Mouse (Mus musculus) limb, embryonic 11.5 days (tissue): ENCODE measurements around the gene Crtc1. TPM values are rescaled to one million over a fixed set of nuclear protein-coding genes. Genes with fewer than 3 reads are reported as not detected.

Source experiments
- ATAC-seq: fragments of 200-750 bp; cut with Nextera tagmentation; 2 replicates; pipeline ENCODE4 v1.8.0; 2017; ENCODE audit warnings: low read depth; ENCODE audit not compliant: insufficient number of reproducible peaks, low FRiP score, low TSS enrichment
- DNase-seq: peaks from one replicate; pipeline ENCODE4 v3.0.0-alpha.2; 2015; ENCODE audit warnings: low spot score
- H3K27ac ChIP-seq: fragments of 300-500 bp; sonication (generic); replicated peaks from 2 replicates; pipeline ENCODE4 v1.5.1; 2014; ENCODE audit warnings: low read depth, mild to moderate bottlenecking, low read length
- H3K27me3 ChIP-seq: fragments of 300-500 bp; sonication (generic); 2 replicates; pipeline ENCODE4 v1.6.1; 2014; ENCODE audit warnings: mild to moderate bottlenecking, low read length, mixed read lengths; ENCODE audit not compliant: control insufficient read depth, insufficient read depth
- H3K36me3 ChIP-seq: fragments of 300-500 bp; sonication (generic); 2 replicates; pipeline ENCODE4 v1.6.1; 2014; ENCODE audit warnings: mild to moderate bottlenecking, low read length, moderate library complexity, mixed read lengths; ENCODE audit not compliant: control insufficient read depth, insufficient read depth
- H3K4me1 ChIP-seq: fragments of 300-500 bp; sonication (generic); 2 replicates; pipeline ENCODE4 v1.6.1; 2014; ENCODE audit warnings: low read length, mixed read lengths; ENCODE audit not compliant: control insufficient read depth, insufficient read depth
- H3K4me2 ChIP-seq: fragments of 300-500 bp; sonication (generic); 2 replicates; pipeline ENCODE4 v1.6.1; 2014; ENCODE audit warnings: low read depth, mild to moderate bottlenecking, moderate library complexity; ENCODE audit not compliant: severe bottlenecking
- H3K4me3 ChIP-seq: fragments of 300-500 bp; sonication (generic); 2 replicates; pipeline ENCODE4 v1.5.1; 2014; ENCODE audit warnings: low read depth, low read length
- H3K9ac ChIP-seq: fragments of 300-500 bp; sonication (generic); 2 replicates; pipeline ENCODE4 v1.6.1; 2014; ENCODE audit warnings: mild to moderate bottlenecking, low read length
- H3K9me3 ChIP-seq: fragments of 300-500 bp; sonication (generic); 2 replicates; pipeline ENCODE4 v1.6.1; 2016; ENCODE audit warnings: low read length; ENCODE audit not compliant: control insufficient read depth
- WGBS: fragments of 180-500 bp; shearing (Covaris S2); extraction: QIAGEN DNeasy Blood & Tissue Kit; methylation state at CpG from one replicate; pipeline ENCODE4 v1.1.7; 2014; 5-methylcytosine and 5-hydroxymethylcytosine counted together
- polyA plus RNA-seq: library from polyadenylated mRNA; unstranded; fragments of >200 nt; fragmentation: Nextera tagmentation; extraction: Ambion mirVana; gene quantifications from 2 replicates; pipeline ENCODE4 v1.2.1, GENCODE M21; 2014

Gene Crtc1
- polyA plus RNA-seq, 1 experiment from 2014 or later: 16.6 TPM

- Histone ChIP-seq H3K27me3 (no peaks in the 10 kb centered on the region), H3K27ac (no peak overlapping the region), H3K4me1 (peaks cover 23% of the 10 kb centered on the region), H3K4me3 (peak overlapping the region; percentile 95), H3K9ac (peak overlapping the region; percentile 98), H3K9me3 (no peaks in the 10 kb centered on the region), H3K4me2 (peak overlapping the region; percentile 100), H3K36me3 (peaks cover 6% of the 10 kb centered on the region; the same call in 1 of the 2 replicates)
- no peak for DNase-seq
- ATAC-seq: no peak
- WGBS: 24% methylated on average over 3 of the region's 3 CpGs
These were observed 87.4 kb downstream of the Crtc1 start for GRCm38 (mm10) chr8:70352000-70352384.

DNA sequence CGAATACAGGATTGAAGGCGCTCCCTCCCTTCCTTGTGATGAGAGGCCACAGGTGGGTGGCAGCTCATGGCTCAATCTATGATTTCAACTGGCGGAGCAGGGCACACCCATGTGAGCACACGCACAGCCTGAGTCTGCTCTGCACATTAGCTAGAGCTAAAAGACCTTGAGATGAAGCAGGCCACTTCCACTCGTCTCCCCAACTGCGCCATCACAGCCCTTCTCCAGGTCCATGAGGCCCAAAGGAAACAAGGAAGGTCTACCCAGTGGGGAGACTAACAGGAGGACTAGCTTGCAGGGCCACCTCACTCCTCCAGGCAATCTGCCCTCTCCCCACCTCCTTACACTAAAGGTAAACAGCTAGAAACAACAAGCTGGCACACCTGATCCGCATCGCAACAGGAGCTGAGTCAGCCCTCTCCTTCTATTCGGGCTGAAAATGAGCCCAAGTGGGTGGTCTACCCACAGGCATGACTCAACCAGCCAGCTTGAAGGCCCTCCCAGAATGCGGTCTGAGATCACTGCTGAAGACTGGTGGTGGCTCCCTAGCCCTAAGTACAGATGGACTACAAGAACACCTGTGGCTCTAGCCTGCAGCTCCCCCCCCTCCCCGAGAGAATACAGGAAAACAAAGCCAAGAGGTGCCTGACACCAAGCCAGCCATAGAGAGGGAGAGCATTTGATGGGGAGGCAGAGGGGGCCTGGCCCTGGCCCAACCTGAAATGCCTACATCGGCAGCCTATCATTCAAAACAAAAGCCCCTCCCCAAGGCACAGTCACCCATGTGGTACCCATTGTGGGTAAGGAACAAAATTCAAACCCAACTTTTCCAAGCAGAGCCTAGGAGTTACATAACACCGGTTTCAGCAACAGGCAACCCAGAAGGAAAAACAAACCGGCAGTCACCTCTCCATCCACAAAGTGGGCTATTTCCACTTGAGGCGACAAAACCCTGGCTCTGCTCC lies 88.1 kb downstream of the Crtc1 start:
- H3K4me3 ChIP-seq: peak overlapping the region; percentile 95
- WGBS: 59% methylated on average over 15 of the region's 15 CpGs
- no peak for ATAC-seq
- no peaks in the 10 kb centered on the region for H3K27me3 ChIP-seq
- H3K9me3 ChIP-seq: no peaks in the 10 kb centered on the region
- H3K27ac ChIP-seq: no peak overlapping the region
- peaks cover 6% of the 10 kb centered on the region; the same call in 1 of the 2 replicates for H3K36me3 ChIP-seq
- H3K4me1 ChIP-seq: peaks cover 23% of the 10 kb centered on the region
- no peak for DNase-seq
- peak overlapping the region; percentile 100 for H3K4me2 ChIP-seq
- H3K9ac ChIP-seq: peak overlapping the region; percentile 98

- Histone ChIP-seq H3K9me3 (no peaks in the 10 kb centered on the region), H3K36me3 (peaks cover 19% of the 10 kb centered on the region), H3K27ac (no peak overlapping the region), H3K9ac (no peak overlapping the region), H3K4me2 (no peak overlapping the region), H3K27me3 (no peaks in the 10 kb centered on the region), H3K4me1 (peaks cover 39% of the 10 kb centered on the region), H3K4me3 (no peak overlapping the region)
- DNase-seq (no peak), ATAC-seq (no peak)
- WGBS: 75% methylated on average over 1 of the region's 1 CpGs
These were observed 91.4 kb downstream of the Crtc1 start for GRCm38 (mm10) chr8:70347860-70348420.

- Histone ChIP-seq H3K27ac (no peak overlapping the region), H3K36me3 (peaks cover 19% of the 10 kb centered on the region), H3K4me3 (no peak overlapping the region), H3K4me2 (no peak overlapping the region), H3K4me1 (peaks cover 44% of the 10 kb centered on the region), H3K27me3 (no peaks in the 10 kb centered on the region), H3K9me3 (no peaks in the 10 kb centered on the region), H3K9ac (no peak overlapping the region)
- DNase-seq (no peak), ATAC-seq (no peak)
- 90% methylated on average over 4 of the region's 4 CpGs for WGBS
These were observed 91.9 kb downstream of the Crtc1 start for GRCm38 (mm10) chr8:70347443-70347842.

- Histone ChIP-seq H3K27ac (no peak overlapping the region), H3K9ac (0 out of 2 replicates have a peak overlapping the region, but pooled peaks have one; percentile 37), H3K27me3 (no peaks in the 10 kb centered on the region), H3K9me3 (no peaks in the 10 kb centered on the region), H3K4me3 (no peak overlapping the region), H3K36me3 (peaks cover 27% of the 10 kb centered on the region), H3K4me2 (no peak overlapping the region), H3K4me1 (peaks cover 22% of the 10 kb centered on the region)
- no peak for ATAC-seq
- 88% methylated on average over 2 of the region's 2 CpGs for WGBS
- no peak for DNase-seq
These were observed 95.1 kb downstream of the Crtc1 start for GRCm38 (mm10) chr8:70344279-70344678.

GRCm38 (mm10) chr8:70343696-70344095 lies 95.7 kb downstream of the Crtc1 start:
- peak overlapping the region; percentile 59; the same call in 1 of the 2 replicates for H3K27ac ChIP-seq

DNA sequence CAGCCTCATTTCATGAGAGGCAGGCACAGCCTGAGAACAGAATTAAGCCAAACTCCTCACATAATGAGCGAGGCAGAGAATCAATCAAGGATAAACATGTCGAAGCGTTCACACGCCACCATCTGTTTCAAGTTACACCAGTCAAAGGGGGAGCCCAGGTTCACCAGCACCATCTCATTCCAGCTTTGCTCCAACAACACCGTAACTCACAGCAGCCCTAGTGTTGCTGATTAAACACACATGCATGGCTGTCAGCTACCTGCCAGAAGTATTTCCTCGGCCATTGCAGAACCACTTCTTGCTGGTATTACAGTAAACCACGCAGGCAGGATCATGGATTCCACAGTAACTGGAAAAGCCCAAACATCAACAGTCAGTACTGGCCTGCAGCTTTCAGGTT lies 96.3 kb downstream of the Crtc1 start:
- peak overlapping the region; percentile 59; the same call in 1 of the 2 replicates for H3K27ac ChIP-seq
- H3K4me3 ChIP-seq: no peak overlapping the region
- 22% methylated on average over 7 of the region's 7 CpGs for WGBS
- ATAC-seq (no peak), DNase-seq (peak; percentile 67)
- no peak overlapping the region for H3K9ac ChIP-seq
- H3K9me3 ChIP-seq: no peaks in the 10 kb centered on the region
- H3K27me3 ChIP-seq: no peaks in the 10 kb centered on the region
- peaks cover 31% of the 10 kb centered on the region for H3K36me3 ChIP-seq
- H3K4me1 ChIP-seq: peaks cover 22% of the 10 kb centered on the region
- no peak overlapping the region for H3K4me2 ChIP-seq

More at GRCm38 (mm10) chr8:70343696-70344095, 95.7 kb downstream of the Crtc1 start:
- no peak overlapping the region for H3K4me3 ChIP-seq
- no peak overlapping the region; the same call in 1 of the 2 replicates for H3K9ac ChIP-seq
- no peak for ATAC-seq
- H3K9me3 ChIP-seq: no peaks in the 10 kb centered on the region
- H3K4me2 ChIP-seq: 0 out of 2 replicates have a peak overlapping the region, but pooled peaks have one; percentile 4
- DNase-seq: peak; percentile 73
- peaks cover 22% of the 10 kb centered on the region for H3K4me1 ChIP-seq
- H3K27me3 ChIP-seq: no peaks in the 10 kb centered on the region
- 48% methylated on average over 6 of the region's 6 CpGs for WGBS
- H3K36me3 ChIP-seq: peaks cover 28% of the 10 kb centered on the region

GRCm38 (mm10) chr8:70342007-70342406 lies 97.4 kb downstream of the Crtc1 start:
- WGBS: 84% methylated on average over 14 of the region's 14 CpGs
- Histone ChIP-seq H3K36me3 (peaks cover 42% of the 10 kb centered on the region), H3K27ac (no peak overlapping the region), H3K4me3 (no peak overlapping the region), H3K27me3 (no peaks in the 10 kb centered on the region), H3K4me1 (peaks cover 22% of the 10 kb centered on the region), H3K4me2 (no peak overlapping the region), H3K9me3 (no peaks in the 10 kb centered on the region), H3K9ac (no peak overlapping the region)
- DNase-seq (no peak), ATAC-seq (no peak)
